Mouse (Mus musculus): ENCODE data around the gene Hs6st2.

DNA sequence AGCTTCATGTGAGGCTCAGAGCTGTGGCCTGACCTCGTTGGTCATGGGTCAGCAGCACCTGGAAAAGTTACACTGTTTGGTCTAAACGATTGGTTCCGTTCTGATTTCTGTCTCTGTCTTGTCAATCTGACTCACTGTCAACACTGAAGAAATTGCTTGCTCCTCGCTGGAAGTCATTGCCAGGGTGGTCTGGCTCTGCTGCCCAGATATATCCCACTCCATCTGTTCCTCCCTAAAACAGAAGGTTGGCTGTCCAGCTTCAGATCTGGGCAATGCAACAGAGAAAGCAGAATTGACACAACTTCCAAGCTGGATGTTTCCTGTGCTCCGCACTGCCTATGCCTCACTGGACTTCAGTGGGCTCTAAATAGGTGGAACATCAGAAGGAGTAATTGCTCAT is 256.6 kb downstream of the Hs6st2 start:
- no peak for TF ChIP-seq CTCF (IDR thresholded peaks at IDR 0.05; ENCODE audit: extremely low read depth, insufficient read length, insufficient replicate concordance, low read depth, low read length)
- no peak for TF ChIP-seq POLR2A (IDR thresholded peaks at IDR 0.05; ENCODE audit: low read depth, low read length)
